Mouse (Mus musculus) urinary bladder, adult 2 months (tissue): ENCODE measurements around the gene Zfp786. TPM values are rescaled to one million over a fixed set of nuclear protein-coding genes. Genes with fewer than 3 reads are reported as not detected.

Experiments
- DNase-seq: peaks from one replicate; pipeline ENCODE4 v3.0.0; 2022; ENCODE audit warnings: low spot score
- polyA plus RNA-seq: library from polyadenylated mRNA; depleted of rRNA; stranded (reverse); fragments of >200 nt; gene quantifications from 2 replicates; pipeline ENCODE4 v1.2.3, GENCODE M21; 2012

The Zfp786 gene
- polyA plus RNA-seq, 1 experiment, result 0.48 TPM

DNA sequence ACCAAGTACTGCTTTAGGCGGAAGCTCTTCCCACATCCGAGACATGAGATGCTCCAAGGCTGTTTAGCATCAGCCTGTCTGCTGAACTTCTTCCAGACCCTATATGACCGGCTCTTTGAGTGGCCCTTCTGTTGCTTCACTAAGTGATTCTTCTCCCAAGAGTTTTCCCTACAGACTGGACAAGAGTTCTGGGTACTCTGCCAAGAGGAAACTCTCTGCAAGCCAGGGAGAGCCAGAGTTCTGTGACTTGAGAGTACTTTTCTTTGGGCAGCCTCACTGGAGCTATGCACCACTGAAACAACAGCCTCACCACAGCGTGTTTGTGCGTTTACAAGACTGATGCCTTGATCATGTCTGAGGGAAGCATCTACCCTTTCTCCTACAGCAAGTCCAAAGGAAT lies 9.4 kb downstream of the Zfp786 start:
- DNase-seq, result no peak

DNA sequence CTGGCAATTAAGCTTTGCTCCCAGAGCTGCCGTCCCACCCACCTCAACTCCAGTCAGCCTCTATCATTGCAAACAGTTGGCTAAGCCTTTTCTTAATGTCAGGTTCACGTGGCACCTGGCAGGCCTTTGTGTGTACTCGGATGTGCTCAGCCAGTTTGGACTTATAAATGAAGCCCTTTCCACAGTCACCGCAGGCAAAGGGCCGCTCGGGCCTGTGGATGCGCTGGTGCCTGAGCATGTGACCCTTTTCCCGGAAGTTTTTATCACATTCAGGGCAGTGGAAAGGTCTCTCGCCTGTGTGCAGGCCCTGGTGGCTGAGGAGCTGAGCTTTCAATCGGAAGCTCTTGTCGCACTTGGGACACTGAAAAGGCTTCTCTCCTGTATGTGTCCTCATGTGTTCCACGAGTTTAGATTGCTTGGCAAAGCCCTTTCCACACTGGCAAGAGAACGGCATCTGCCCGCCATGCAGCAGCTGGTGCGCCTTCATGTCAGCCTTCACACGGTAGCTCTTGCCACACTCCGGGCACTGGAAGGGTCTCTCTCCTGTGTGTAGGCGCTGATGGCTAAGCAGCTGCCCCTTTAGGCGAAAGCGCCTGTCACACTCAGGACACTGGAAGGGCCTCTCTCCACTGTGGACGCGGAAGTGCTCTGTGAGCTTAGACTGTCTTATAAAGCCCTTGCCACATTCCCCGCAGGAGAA lies 10.9 kb downstream of the Zfp786 start:
- no peak for DNase-seq

DNA sequence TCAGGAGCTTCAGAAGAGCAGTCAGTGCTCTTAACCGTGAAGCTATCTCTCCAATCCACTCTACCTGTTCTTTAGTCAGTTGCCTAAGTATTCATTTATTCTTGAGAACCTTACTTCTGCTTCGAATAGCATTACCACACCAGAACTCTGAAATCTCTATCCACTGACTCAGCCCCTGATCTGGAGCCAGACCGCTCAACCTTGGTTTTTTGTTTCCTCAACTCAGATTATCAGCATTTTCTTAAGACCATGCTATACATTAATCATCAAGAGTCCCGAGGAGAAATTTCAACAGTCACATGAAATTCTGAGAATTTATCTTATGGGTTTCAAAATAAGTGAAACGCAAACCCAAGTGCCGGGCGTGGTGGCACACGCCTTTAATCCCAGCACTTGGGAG lies 11.9 kb downstream of the Zfp786 start:
- DNase-seq, result no peak

DNA sequence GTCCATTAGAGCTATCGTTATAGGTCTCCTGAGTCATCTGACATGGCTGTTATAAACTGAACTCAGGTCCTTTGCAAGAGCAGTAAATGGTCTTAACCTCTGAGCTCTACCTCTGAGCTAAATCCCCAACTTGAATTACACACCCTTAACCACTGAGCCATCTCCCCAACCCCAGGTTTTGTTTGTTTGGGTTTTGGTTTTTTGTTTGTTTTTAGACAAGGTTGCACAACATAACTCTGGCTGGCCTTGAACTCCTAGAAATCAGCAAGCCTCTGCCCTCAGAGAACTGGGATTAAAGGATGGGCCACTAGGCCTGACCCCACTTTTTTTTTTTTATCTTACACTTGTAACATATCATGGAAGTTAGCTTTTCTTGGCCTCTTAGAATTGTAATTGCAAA lies 14.5 kb downstream of the Zfp786 start:
- DNase-seq, result no peak

DNA sequence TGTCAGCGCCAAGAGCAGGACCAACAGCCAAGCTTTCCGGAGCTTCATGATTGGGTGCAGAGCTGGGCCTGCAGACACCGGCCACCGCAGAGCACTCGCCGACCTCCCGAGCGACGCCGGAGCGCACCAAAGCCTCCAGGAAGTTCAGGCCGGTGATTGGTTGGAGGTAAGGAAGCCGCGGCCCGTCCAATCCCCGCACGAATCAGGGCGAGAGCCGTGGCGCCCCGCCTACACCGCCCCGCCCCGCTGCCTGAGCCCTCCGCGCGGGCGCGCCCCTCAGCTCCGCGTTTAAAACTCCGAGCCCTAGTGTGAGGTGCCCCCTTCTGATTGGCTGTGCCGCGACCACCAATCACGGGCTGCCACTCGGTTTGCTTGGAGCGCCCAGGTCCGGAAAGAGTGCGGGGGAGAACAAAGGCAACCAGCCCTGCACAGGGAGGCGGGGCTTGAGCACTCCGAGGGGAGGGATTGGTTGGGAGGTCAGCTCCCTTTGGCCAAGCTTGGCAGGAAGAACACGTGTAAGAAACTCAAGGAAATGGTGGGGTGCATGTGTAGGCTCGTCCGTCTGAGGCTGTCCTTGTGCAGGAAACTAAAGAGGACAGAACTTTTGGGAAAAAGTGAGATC lies 17.3 kb downstream of the Zfp786 start, which contains the start of gene Pdia4:
Pdia4 (minus strand) TSS at position 174 of the 622 bp plus-strand sequence.
- DNase-seq, result peak; percentile 97

DNA sequence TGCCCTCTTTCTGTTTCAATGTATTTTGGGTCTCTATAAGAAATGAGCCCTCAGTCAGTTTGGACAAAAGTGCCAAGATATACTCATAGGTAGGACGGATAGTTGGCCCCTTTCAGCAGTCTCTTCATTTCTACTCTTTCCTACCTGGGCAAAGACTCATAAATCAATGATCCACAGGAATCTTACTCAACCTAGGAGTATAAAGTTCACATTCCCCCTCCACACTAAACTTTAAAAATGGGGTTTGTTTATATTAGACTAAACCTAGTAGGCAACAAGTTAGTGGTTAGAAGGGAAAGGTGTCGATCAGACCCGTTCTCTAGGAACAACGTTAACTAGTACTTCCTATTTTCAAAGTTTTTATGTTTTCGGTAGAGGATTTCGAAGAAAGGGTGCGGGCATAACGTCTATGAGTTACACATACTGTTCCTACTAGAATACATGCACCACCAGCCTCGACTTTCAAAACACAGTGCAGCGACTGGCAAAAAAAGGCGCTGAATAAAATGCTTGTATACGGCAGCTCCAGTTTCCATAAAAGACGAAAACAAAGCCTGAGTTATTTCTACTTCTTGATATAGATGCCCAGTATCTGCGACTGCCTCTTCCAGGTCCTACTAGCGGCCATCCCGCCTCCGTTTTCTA lies 18.3 kb downstream of the Zfp786 start:
- no peak for DNase-seq

DNA sequence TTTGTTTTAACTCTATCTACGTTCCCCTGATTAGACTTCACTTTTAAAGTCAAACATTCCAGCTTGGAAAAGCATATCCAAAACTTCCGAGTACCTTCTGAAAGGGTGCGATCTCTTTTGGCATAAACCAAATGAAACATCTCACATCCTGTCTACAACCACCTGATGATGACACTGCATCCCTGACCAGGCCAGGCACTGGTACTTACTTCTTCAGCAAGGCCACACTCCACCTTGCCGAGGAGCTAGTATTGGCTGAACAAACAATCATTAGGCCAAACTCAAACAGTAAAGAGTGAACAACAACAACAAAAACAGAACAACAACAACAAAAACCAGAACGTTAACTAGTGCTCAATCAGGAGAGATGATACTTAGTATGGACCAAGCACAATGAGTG lies 19.3 kb downstream of the Zfp786 start:
- DNase-seq, result no peak

DNA sequence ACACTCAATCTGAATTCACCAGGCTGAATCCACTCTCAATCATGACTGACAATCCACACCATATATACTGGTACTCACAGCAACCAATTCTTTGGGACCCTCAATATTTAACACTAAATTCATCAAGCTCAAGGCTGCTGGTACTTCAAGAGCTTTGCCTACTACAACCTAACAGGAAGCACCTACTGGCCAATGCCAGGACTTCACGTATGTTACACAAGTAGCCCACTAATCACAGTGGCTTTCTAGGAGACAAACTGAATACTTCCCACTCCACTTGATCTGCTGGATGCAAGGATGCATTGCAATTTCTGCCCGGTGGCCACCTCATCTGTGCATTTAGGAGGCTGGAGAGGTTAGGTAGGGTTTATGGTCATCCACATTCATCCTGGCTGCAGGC lies 20.5 kb downstream of the Zfp786 start:
- no peak for DNase-seq

DNA sequence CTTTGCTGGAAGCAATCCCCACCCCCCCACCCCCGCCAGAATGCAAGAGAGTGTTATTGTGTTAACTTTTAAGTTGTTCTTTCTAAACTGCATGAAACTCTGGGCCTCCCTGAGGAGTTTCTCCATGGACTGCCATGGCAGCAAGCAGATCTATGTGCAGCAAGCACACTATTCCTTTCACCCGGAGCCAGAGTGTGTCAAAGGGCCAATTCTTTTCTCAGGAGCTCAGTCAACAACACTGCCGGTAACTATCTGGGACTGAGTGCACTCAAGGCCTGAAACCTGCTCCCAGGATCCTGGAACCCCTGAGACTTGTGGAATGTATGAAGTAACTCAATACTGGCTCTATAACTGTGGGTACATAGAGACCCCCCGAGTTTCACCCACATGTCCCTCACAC lies 21.6 kb downstream of the Zfp786 start:
- no peak for DNase-seq

DNA sequence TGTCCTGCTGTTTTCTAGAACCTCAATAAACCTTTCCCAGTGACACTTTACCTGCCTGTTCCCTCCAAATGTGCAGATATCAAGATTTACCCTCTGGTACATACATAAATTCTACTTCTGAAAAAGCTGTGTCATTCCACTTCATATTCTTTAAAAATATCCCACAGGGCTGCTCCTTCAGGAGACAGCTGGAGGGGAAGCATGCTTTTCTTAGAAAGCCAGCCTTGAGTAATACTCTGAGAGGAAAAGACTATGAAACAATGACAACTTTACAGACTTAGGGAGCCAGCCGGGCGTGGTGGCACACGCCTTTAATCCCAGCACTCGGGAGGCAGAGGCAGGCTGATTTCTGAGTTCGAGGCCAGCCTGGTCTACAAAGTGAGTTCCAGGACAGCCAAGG lies 22.1 kb downstream of the Zfp786 start:
- no peak for DNase-seq

DNA sequence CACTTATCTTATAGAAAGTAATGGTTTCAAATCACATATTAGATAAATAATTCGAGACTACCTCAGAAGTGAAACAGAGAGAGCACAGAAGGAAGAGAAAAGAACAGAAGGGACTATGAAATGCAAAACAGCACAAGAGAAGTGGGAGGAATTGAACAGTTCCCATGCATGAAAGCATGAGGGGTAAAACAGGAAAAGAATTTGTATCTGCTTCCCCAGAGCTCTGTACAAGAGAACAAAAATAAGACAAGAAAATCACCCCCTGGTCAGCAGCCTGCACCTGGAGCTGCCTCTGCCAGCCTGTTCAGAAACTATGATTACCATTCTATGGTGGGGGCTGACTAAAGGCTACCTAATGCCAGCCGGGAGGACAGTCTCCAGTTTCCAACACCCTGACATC lies 23.2 kb downstream of the Zfp786 start:
- DNase-seq, result no peak

DNA sequence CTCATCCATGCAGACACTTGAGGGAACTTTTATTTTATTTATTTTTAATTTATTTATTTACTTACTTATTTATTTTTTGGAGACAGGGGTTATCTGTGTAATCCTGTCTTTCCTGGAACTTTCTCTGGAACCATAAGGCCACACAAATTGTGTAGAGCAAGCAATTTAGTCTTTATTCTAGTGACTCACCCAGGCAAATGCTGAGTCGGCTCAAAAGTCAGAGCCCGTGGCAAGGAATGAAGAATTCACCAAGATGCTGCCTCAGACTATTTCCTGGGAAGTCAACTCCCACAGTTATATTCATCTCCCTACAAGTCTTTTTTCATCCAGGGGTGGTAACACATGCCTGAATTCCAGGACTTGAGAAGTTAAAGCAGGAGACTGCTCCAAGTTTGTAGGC lies 25.1 kb downstream of the Zfp786 start:
- no peak for DNase-seq

DNA sequence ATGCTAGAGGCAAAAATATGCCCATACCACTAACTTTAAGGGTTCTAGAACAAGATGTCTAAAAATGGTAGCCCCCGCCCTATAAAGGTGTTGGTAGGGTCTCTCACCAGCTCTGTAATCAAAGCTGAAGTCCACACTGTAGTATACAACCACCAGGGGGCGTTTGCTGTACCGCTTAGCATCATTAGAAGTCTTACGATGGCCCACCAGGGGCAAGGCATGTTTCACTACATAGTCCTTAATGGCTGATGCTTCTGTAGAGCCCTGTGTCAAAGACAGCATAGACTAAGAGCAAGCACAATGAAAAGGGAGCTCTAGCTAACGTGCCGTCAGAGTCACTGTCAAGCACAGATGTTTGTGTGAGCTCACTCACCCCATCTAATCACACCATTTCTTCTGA lies 31.6 kb downstream of the Zfp786 start:
- DNase-seq, result no peak

DNA sequence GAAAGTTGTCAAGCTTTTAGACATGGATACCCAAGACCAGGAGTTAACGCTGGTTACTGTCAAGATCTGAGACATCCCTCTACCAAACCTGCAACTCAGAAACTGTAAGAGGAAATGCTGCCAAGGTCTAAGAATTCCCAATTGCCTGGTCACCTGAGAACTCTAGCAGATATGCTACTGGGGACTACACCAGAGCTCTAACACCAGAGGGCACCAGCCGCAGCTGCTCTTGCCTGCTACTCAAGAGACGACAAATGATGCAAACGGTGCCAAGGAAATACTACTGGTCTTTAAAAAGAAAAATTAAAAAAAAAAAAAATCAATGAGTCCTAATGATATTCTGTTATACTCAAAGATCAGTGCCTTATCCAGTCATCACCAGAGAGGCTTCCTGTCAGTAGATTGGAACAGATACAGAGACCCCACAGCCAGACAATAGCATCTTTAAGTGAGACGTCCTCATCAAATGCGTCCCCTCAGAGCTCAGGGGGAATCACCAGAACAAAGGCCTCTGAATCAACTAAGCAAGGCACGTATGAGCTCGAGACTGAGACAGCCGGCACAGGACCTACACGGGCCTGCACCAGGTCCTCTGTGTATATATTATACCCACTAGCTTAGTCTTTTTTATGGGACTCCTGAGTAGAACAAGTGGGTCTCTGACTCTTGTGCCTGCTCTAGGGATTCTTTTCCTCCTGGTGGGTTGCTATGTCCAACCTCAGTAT lies 36.4 kb downstream of the Zfp786 start:
- DNase-seq, result no peak

DNA sequence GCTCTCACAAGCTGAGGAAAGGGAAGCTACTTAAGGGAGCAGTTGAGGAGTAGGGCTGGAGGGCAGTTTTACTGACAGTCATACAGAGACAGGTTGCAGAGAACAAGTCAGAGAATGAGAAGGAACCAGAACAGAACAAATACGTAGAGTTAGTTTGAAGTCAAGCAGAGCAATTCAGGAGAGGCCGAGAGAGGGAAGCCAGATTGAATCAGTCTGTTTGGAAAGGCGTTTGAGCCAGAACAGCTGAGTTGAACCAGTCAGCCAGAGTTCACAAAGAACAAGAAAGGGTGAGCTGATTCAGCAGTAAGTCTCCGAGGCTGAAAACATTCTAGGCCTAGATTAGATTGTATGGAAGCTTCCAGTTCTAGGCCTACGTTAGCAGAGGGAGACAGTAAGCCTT lies 37.4 kb downstream of the Zfp786 start:
- no peak for DNase-seq

DNA sequence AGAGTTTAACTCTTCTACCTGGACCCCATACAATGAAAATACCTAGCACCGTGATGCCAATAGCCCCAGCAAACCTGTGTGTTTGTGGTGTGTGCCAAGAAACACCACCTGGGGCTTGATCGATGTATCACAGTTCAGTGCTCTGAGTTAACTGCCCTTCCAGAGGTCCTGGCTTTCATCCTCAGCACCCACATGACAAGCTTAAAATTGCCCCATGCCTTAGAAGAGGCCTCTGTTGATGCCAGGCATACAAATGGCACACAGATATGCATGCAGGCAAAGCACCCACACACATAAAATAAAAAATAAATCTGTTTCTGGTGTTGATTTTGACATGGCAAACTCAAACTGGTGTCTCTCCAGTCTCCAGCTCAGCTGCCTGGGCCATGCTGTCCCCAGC lies 38.1 kb downstream of the Zfp786 start:
- no peak for DNase-seq

DNA sequence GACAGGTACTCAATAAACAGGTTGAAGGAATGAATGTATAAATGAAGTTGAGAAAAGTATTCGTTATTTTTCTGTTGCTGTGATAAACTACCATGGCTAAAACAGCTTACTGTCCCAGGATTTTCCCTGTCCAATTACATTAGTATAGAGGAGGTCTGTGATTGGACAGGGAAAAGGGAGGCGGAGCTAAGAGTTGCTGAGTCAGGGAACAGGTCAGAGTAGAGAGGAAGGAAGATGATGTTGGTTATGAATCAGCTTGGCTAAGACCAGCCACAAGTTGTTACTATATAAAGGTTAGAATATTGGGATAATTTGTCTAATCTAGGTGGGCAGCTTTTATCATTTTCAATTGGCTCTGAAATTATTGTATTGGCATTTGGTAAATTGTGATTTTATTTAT lies 39.9 kb downstream of the Zfp786 start:
- no peak for DNase-seq

DNA sequence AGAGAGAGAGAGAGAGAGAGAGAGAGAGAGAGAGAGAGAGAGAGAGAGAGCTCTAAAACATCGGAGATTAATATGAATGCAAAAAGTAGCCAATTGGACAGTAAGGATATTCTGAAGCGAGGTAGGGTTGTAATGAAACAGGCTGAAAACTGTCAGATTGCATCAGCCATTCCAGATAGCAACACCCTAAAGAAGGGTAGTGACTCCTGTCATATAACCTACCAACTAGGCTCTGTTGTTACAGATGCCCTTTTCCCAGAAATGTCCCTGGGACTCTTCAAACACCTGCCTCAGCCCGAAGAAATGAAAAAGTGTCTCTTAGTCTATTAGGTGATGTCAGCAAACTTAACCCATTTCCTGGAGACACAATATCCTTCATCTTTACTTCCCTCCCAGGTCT lies 41.8 kb downstream of the Zfp786 start:
- DNase-seq, result no peak

DNA sequence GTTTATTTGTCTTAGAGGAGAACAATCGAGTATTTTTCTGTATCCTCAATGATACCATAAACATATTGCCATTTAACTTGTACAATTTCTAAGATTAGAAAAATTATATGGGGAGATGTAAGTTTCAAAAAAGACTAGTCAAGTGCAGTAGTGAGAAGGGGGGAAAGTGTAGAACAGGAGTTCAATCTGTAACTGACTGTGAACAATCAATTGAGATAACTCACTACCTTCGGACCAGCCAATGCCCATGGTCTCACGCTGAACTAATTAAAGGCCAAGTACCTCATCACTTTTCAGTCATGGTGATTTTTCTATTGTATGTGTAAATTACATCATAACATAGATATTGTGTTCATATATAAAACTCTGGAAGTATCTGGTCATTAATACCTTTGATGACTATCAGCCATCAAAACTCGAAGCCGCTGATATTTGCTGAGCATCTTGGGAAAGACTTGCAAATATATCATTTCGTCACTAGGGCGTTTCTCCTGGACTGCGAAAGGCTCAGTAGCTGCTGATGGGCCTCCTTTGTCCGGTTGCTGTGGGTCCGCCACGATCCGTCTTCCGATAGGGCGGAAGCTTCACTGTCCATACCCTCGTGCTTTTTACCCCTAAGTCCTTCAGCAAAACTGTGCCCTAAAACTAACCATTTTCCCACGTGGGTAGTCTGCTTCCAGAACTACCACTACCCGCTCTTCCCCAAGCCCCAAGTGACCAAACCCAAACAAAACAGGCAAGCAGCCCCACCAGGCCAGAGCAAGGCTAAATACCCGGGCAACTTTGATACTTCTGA lies 42.5 kb downstream of the Zfp786 start:
- DNase-seq, result peak; percentile 65

DNA sequence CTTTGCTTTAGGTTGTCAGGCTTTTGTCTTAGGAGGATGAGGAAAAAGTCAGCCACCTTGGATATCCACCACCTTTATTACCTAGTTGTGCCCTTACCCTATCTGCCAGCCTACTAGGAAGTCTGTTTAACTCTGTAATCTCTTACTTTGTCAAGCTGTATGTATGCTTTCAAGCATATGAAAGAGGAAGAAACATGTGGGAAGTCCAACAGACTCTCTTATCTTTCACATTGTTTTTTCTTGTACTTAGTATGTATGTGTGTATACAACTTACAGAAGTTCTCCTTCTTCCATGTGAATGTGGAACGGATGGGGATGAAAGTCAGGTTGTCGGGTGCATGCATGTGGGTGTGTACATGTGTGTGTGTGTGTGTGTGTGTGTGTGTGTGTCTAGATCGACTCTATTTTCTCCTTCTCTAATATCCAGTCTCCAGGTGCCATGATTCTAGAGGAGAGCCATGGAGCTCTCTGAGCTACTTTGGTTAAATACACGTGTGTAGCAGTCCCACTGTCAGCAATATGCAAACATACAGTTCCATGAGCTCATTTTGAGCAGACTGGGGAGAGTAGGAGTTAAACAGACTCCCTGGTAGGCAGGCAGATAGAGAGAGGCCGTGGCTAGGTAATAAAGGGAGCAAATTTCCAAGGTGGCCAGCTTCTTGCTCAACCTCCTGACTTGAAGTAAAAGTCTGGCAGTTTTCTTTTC lies 45.8 kb downstream of the Zfp786 start:
- no peak for DNase-seq
